Mouse (Mus musculus): ENCODE results near the gene Dock3. TPM values are rescaled to one million over a fixed set of nuclear protein-coding genes. Genes with fewer than 3 reads are reported as not detected.
A peak's percentile ranks its signal among the peaks of the same experiment; 100 is the strongest.

Dock3 gene
- polyA plus RNA-seq, 1 experiment from 2014 or later, result 0.46 TPM

- DNase-seq (ENCODE audit: low spot score) (peak; percentile 35), ATAC-seq (replicated peaks; ENCODE audit: insufficient number of reproducible peaks, low FRiP score, low TSS enrichment, low read depth) (no peak)
- Histone ChIP-seq H3K9me3 (replicated peaks; ENCODE audit: control insufficient read depth, low read length) (no peaks in the 10 kb centered on the region), H3K9ac (replicated peaks; ENCODE audit: low read length) (peak overlapping the region; percentile 87), H3K27ac (replicated peaks; ENCODE audit: low read depth, low read length) (peak overlapping the region; percentile 22; the same call in 1 of the 2 replicates), H3K4me1 (ENCODE audit: control insufficient read depth, insufficient read depth, low read length) (no peaks in the 10 kb centered on the region; the same call in 1 of the 2 replicates), H3K4me3 (ENCODE audit: low read depth, low read length) (peak overlapping the region; percentile 74), H3K36me3 (replicated peaks; ENCODE audit: control insufficient read depth, insufficient read depth, low read depth, low read length) (peaks cover 4% of the 10 kb centered on the region; the same call in 1 of the 2 replicates), H3K27me3 (ENCODE audit: control insufficient read depth, insufficient read depth, low read length) (no peaks in the 10 kb centered on the region), H3K4me2 (ENCODE audit: low read depth, low read length) (peak overlapping the region; percentile 61)
- under 1% methylated on average over 17 of the region's 17 CpGs for WGBS
Measured at GRCm38 (mm10) chr9:106891341-106891741, 340.4 kb downstream of the Dock3 start.

- H3K27ac ChIP-seq (replicated peaks; ENCODE audit: low read depth, low read length), result no peak overlapping the region
- DNase-seq (ENCODE audit: low spot score), result no peak
- H3K36me3 ChIP-seq (replicated peaks; ENCODE audit: control insufficient read depth, insufficient read depth, low read depth, low read length), result peaks cover 4% of the 10 kb centered on the region; the same call in 1 of the 2 replicates
- no peaks in the 10 kb centered on the region for H3K27me3 ChIP-seq (ENCODE audit: control insufficient read depth, insufficient read depth, low read length)
- no peaks in the 10 kb centered on the region for H3K9me3 ChIP-seq (replicated peaks; ENCODE audit: control insufficient read depth, low read length)
- WGBS, result 62% methylated on average over 8 of the region's 8 CpGs
- H3K4me1 ChIP-seq (ENCODE audit: control insufficient read depth, insufficient read depth, low read length), result no peaks in the 10 kb centered on the region; the same call in 1 of the 2 replicates
- peak overlapping the region; percentile 74 for H3K4me3 ChIP-seq (ENCODE audit: low read depth, low read length)
- H3K9ac ChIP-seq (replicated peaks; ENCODE audit: low read length), result peak overlapping the region; percentile 87
- H3K4me2 ChIP-seq (ENCODE audit: low read depth, low read length), result peak overlapping the region; percentile 61
- ATAC-seq (replicated peaks; ENCODE audit: insufficient number of reproducible peaks, low FRiP score, low TSS enrichment, low read depth), result no peak
Measured at GRCm38 (mm10) chr9:106890496-106891240, 341.0 kb downstream of the Dock3 start.

GRCm38 (mm10) chr9:106889321-106889720 is 342.4 kb downstream of the Dock3 start:
- no peak overlapping the region for H3K27ac ChIP-seq (replicated peaks; ENCODE audit: low read depth, low read length)
- no peaks in the 10 kb centered on the region for H3K27me3 ChIP-seq (ENCODE audit: control insufficient read depth, insufficient read depth, low read length)
- WGBS, result 88% methylated on average over 9 of the region's 9 CpGs
- H3K9me3 ChIP-seq (replicated peaks; ENCODE audit: control insufficient read depth, low read length), result no peaks in the 10 kb centered on the region
- no peak for DNase-seq (ENCODE audit: low spot score)
- H3K4me3 ChIP-seq (ENCODE audit: low read depth, low read length), result no peak overlapping the region
- H3K9ac ChIP-seq (replicated peaks; ENCODE audit: low read length), result no peak overlapping the region
- H3K4me1 ChIP-seq (ENCODE audit: control insufficient read depth, insufficient read depth, low read length), result peaks cover 7% of the 10 kb centered on the region; the same call in 1 of the 2 replicates
- H3K36me3 ChIP-seq (replicated peaks; ENCODE audit: control insufficient read depth, insufficient read depth, low read depth, low read length), result peaks cover 7% of the 10 kb centered on the region; the same call in 1 of the 2 replicates
- no peak overlapping the region for H3K4me2 ChIP-seq (ENCODE audit: low read depth, low read length)
- ATAC-seq (replicated peaks; ENCODE audit: insufficient number of reproducible peaks, low FRiP score, low TSS enrichment, low read depth), result no peak

- Histone ChIP-seq H3K4me3 (ENCODE audit: low read depth, low read length) (no peak overlapping the region), H3K27me3 (ENCODE audit: control insufficient read depth, insufficient read depth, low read length) (no peaks in the 10 kb centered on the region), H3K36me3 (replicated peaks; ENCODE audit: control insufficient read depth, insufficient read depth, low read depth, low read length) (peaks cover 8% of the 10 kb centered on the region), H3K4me1 (ENCODE audit: control insufficient read depth, insufficient read depth, low read length) (peaks cover 7% of the 10 kb centered on the region), H3K9ac (replicated peaks; ENCODE audit: low read length) (no peak overlapping the region), H3K4me2 (ENCODE audit: low read depth, low read length) (no peak overlapping the region), H3K27ac (replicated peaks; ENCODE audit: low read depth, low read length) (no peak overlapping the region), H3K9me3 (replicated peaks; ENCODE audit: control insufficient read depth, low read length) (no peaks in the 10 kb centered on the region)
- ATAC-seq (replicated peaks; ENCODE audit: insufficient number of reproducible peaks, low FRiP score, low TSS enrichment, low read depth), result no peak
- 97% methylated on average over 3 of the region's 3 CpGs for WGBS
- DNase-seq (ENCODE audit: low spot score), result no peak
Measured at GRCm38 (mm10) chr9:106888346-106888745, 343.4 kb downstream of the Dock3 start.

GRCm38 (mm10) chr9:106886828-106887702 is 344.6 kb downstream of the Dock3 start, which contains the start of gene Rbm15b:
Gene Rbm15b, minus strand, starts transcription at chr9:106887428.
- peaks cover 8% of the 10 kb centered on the region for H3K36me3 ChIP-seq (replicated peaks; ENCODE audit: control insufficient read depth, insufficient read depth, low read depth, low read length)
- no peaks in the 10 kb centered on the region for H3K9me3 ChIP-seq (replicated peaks; ENCODE audit: control insufficient read depth, low read length)
- peaks cover 7% of the 10 kb centered on the region for H3K4me1 ChIP-seq (ENCODE audit: control insufficient read depth, insufficient read depth, low read length)
- peak; percentile 32 for ATAC-seq (replicated peaks; ENCODE audit: insufficient number of reproducible peaks, low FRiP score, low TSS enrichment, low read depth)
- H3K4me3 ChIP-seq (ENCODE audit: low read depth, low read length), result peak within 1 kb of the TSS; percentile 72
- DNase-seq (ENCODE audit: low spot score), result peak; percentile 99
- no peaks in the 10 kb centered on the region for H3K27me3 ChIP-seq (ENCODE audit: control insufficient read depth, insufficient read depth, low read length)
- peak within 1 kb of the TSS; percentile 90 for H3K4me2 ChIP-seq (ENCODE audit: low read depth, low read length)
- H3K9ac ChIP-seq (replicated peaks; ENCODE audit: low read length), result peak within 1 kb of the TSS; percentile 97
- WGBS, result 3% methylated on average over 77 of the region's 101 CpGs
- H3K27ac ChIP-seq (replicated peaks; ENCODE audit: low read depth, low read length), result peak within 1 kb of the TSS; percentile 88

GRCm38 (mm10) chr9:106885901-106886731 is 345.6 kb downstream of the Dock3 start:
- ATAC-seq (replicated peaks; ENCODE audit: insufficient number of reproducible peaks, low FRiP score, low TSS enrichment, low read depth) (no peak), DNase-seq (ENCODE audit: low spot score) (peak; percentile 33)
- WGBS, result under 1% methylated on average over 90 of the region's 107 CpGs
- H3K36me3 ChIP-seq (replicated peaks; ENCODE audit: control insufficient read depth, insufficient read depth, low read depth, low read length), result peaks cover 10% of the 10 kb centered on the region
- peaks cover 7% of the 10 kb centered on the region for H3K4me1 ChIP-seq (ENCODE audit: control insufficient read depth, insufficient read depth, low read length)
- peak overlapping the region; percentile 97 for H3K9ac ChIP-seq (replicated peaks; ENCODE audit: low read length)
- H3K27ac ChIP-seq (replicated peaks; ENCODE audit: low read depth, low read length), result peak overlapping the region; percentile 88
- peak overlapping the region; percentile 90 for H3K4me2 ChIP-seq (ENCODE audit: low read depth, low read length)
- H3K27me3 ChIP-seq (ENCODE audit: control insufficient read depth, insufficient read depth, low read length), result no peaks in the 10 kb centered on the region
- H3K4me3 ChIP-seq (ENCODE audit: low read depth, low read length), result peak overlapping the region; percentile 72
- no peaks in the 10 kb centered on the region for H3K9me3 ChIP-seq (replicated peaks; ENCODE audit: control insufficient read depth, low read length)

GRCm38 (mm10) chr9:106884996-106885900 is 346.5 kb downstream of the Dock3 start:
- no peaks in the 10 kb centered on the region for H3K9me3 ChIP-seq (replicated peaks; ENCODE audit: control insufficient read depth, low read length)
- peak; percentile 35 for DNase-seq (ENCODE audit: low spot score)
- peaks cover 7% of the 10 kb centered on the region for H3K4me1 ChIP-seq (ENCODE audit: control insufficient read depth, insufficient read depth, low read length)
- ATAC-seq (replicated peaks; ENCODE audit: insufficient number of reproducible peaks, low FRiP score, low TSS enrichment, low read depth), result no peak; the same call in 1 of the 2 replicates
- H3K27me3 ChIP-seq (ENCODE audit: control insufficient read depth, insufficient read depth, low read length), result no peaks in the 10 kb centered on the region
- H3K9ac ChIP-seq (replicated peaks; ENCODE audit: low read length), result peak overlapping the region; percentile 97
- H3K36me3 ChIP-seq (replicated peaks; ENCODE audit: control insufficient read depth, insufficient read depth, low read depth, low read length), result peaks cover 10% of the 10 kb centered on the region
- WGBS, result 19% methylated on average over 44 of the region's 44 CpGs
- H3K27ac ChIP-seq (replicated peaks; ENCODE audit: low read depth, low read length), result no peak overlapping the region
- peak overlapping the region; percentile 90 for H3K4me2 ChIP-seq (ENCODE audit: low read depth, low read length)
- H3K4me3 ChIP-seq (ENCODE audit: low read depth, low read length), result peak overlapping the region; percentile 72
